Mouse (Mus musculus) embryonic facial prominence, embryonic 14.5 days (tissue): ENCODE data around the gene Samd4b. TPM values are rescaled to one million over a fixed set of nuclear protein-coding genes. Genes with fewer than 3 reads are reported as not detected.
A peak's percentile ranks its signal among the peaks of the same experiment; 100 is the strongest.
"Not testable (repeated sequence)": the region's sequence is repeated elsewhere in the genome, so short reads cannot be mapped to it uniquely, and the experiment has no call there.

Experiments used
- ATAC-seq: fragments of 200-750 bp; cut with Nextera tagmentation; 2 replicates; pipeline ENCODE4 v1.8.0; 2017; ENCODE audit warnings: low read depth, moderate number of reproducible peaks, moderate TSS enrichment
- DNase-seq: peaks from one replicate; pipeline ENCODE4 v3.0.0-alpha.2; 2015; ENCODE audit warnings: low spot score
- H3K27ac ChIP-seq: fragments of 300-500 bp; sonication (generic); replicated peaks from 2 replicates; pipeline ENCODE4 v1.5.1; 2014; ENCODE audit warnings: low read depth, mild to moderate bottlenecking, low read length, moderate library complexity
- H3K27me3 ChIP-seq: fragments of 300-500 bp; sonication (generic); replicated peaks from 2 replicates; pipeline ENCODE4 v1.6.1; 2014; ENCODE audit warnings: low read length; ENCODE audit not compliant: control insufficient read depth, insufficient read depth
- H3K36me3 ChIP-seq: fragments of 300-500 bp; sonication (generic); 2 replicates; pipeline ENCODE4 v1.6.1; 2014; ENCODE audit warnings: low read length, mixed read lengths; ENCODE audit not compliant: control insufficient read depth, insufficient read depth
- H3K4me1 ChIP-seq: fragments of 300-500 bp; sonication (generic); 2 replicates; pipeline ENCODE4 v1.6.1; 2014; ENCODE audit warnings: antibody characterized with exemption, low read length; ENCODE audit not compliant: control insufficient read depth, insufficient read depth
- H3K4me2 ChIP-seq: fragments of 300-500 bp; sonication (generic); 2 replicates; pipeline ENCODE4 v1.6.1; 2014; ENCODE audit warnings: low read depth, mild to moderate bottlenecking, low read length, moderate library complexity, mixed read lengths
- H3K4me3 ChIP-seq: fragments of 300-500 bp; sonication (generic); 2 replicates; pipeline ENCODE4 v1.5.1; 2014; ENCODE audit warnings: low read depth, mild to moderate bottlenecking, low read length
- H3K9ac ChIP-seq: fragments of 300-500 bp; sonication (generic); 2 replicates; pipeline ENCODE4 v1.6.1; 2014; ENCODE audit warnings: low read depth, mild to moderate bottlenecking, low read length, moderate library complexity, mixed read lengths
- H3K9me3 ChIP-seq: fragments of 300-500 bp; sonication (generic); 2 replicates; pipeline ENCODE4 v1.6.1; 2016; ENCODE audit warnings: low read length; ENCODE audit not compliant: control insufficient read depth
- WGBS: fragments of 180-500 bp; shearing (Covaris S2); extraction: QIAGEN DNeasy Blood & Tissue Kit; methylation state at CpG from one replicate; pipeline ENCODE4 v1.1.7; 2014; 5-methylcytosine and 5-hydroxymethylcytosine counted together
- polyA plus RNA-seq: library from polyadenylated mRNA; unstranded; fragments of >200 nt; fragmentation: Nextera tagmentation; extraction: Ambion mirVana; gene quantifications from 2 replicates; pipeline ENCODE4 v1.2.1, GENCODE M21; 2014

Samd4b gene
- polyA plus RNA-seq, 1 experiment from 2014 or later: 33.8 TPM

DNA sequence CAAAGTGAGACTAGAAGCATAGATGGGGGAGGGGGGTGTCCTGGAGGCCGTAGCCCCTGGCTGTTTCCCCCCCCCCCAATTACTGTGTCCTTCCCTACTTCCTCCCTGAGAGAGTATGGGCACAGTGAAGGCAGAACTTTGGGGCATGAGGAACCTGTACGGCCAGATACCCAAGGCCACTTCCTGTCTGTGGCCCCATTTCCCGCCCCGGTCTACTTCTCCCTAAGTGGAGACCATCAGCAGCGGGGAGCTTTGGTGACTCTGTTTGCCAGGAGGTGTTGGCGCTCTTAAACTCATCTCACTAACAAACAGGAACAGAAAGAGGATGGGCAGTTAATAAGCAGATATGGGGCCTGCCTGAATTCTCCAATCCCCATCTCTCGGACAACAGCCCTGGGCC is 50.3 kb downstream of the Samd4b start:
- 62% methylated on average over 7 of the region's 7 CpGs for WGBS
- Histone ChIP-seq H3K4me2 (no peak overlapping the region), H3K36me3 (no peaks in the 10 kb centered on the region), H3K27ac (no peak overlapping the region), H3K27me3 (peaks cover 45% of the 10 kb centered on the region), H3K4me3 (no peak overlapping the region), H3K4me1 (no peaks in the 10 kb centered on the region; the same call in 1 of the 2 replicates), H3K9me3 (no peaks in the 10 kb centered on the region), H3K9ac (no peak overlapping the region)
- ATAC-seq (no peak), DNase-seq (no peak)

DNA sequence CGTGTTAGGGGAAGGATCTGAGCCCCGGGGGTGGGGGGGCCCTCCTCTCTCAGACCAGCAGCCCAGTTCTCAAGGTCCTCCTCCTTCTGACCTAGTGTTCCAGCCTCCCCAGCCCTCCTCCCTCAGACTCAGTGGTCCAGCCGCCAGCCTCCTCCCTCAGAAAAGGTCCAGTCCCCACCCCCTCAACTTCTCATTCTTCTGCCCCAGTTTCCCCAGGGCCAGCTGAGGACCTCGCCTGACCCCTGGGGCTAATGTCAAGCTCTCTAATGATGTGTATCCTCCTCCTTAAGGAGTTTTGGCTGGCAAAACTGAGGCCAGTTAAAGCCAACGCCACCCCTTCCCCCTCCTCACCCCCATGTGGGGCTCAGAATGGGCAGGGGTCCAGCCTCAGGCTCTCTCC is 50.8 kb downstream of the Samd4b start, which contains the start of gene Nccrp1:
Gene Nccrp1 (minus strand): TSS at position 101 of the 400 bp plus-strand sequence.
- Histone ChIP-seq H3K36me3 (no peaks in the 10 kb centered on the region), H3K4me1 (no peaks in the 10 kb centered on the region; the same call in 1 of the 2 replicates), H3K9me3 (no peaks in the 10 kb centered on the region), H3K4me2 (peak within 1 kb of the TSS; percentile 49), H3K27me3 (peaks cover 45% of the 10 kb centered on the region), H3K27ac (no peak within 1 kb of the TSS), H3K9ac (peak within 1 kb of the TSS; percentile 34; the same call in 1 of the 2 replicates), H3K4me3 (peak within 1 kb of the TSS; percentile 23)
- ATAC-seq (no peak), DNase-seq (no peak)
- WGBS: 2% methylated on average over 3 of the region's 5 CpGs

- DNase-seq (no peak), ATAC-seq (no peak)
- no peaks in the 10 kb centered on the region for H3K36me3 ChIP-seq
- peak overlapping the region; percentile 49 for H3K4me2 ChIP-seq
- no peaks in the 10 kb centered on the region; the same call in 1 of the 2 replicates for H3K4me1 ChIP-seq
- H3K9ac ChIP-seq: peak overlapping the region; percentile 34; the same call in 1 of the 2 replicates
- no peak overlapping the region for H3K27ac ChIP-seq
- H3K4me3 ChIP-seq: peak overlapping the region; percentile 23
- H3K27me3 ChIP-seq: peaks cover 45% of the 10 kb centered on the region
- WGBS: 2% methylated on average over 20 of the region's 22 CpGs
- no peaks in the 10 kb centered on the region for H3K9me3 ChIP-seq
Measured at GRCm38 (mm10) chr7:28546649-28547048, 51.3 kb downstream of the Samd4b start.

- Histone ChIP-seq H3K36me3 (no peaks in the 10 kb centered on the region), H3K9me3 (no peaks in the 10 kb centered on the region), H3K27me3 (peaks cover 45% of the 10 kb centered on the region), H3K4me3 (no peak overlapping the region), H3K9ac (no peak overlapping the region), H3K4me1 (no peaks in the 10 kb centered on the region; the same call in 1 of the 2 replicates), H3K4me2 (no peak overlapping the region), H3K27ac (no peak overlapping the region)
- WGBS: 41% methylated on average over 7 of the region's 7 CpGs
- no peak for DNase-seq
- ATAC-seq: no peak
Measured at GRCm38 (mm10) chr7:28545891-28546210, 52.1 kb downstream of the Samd4b start.

DNA sequence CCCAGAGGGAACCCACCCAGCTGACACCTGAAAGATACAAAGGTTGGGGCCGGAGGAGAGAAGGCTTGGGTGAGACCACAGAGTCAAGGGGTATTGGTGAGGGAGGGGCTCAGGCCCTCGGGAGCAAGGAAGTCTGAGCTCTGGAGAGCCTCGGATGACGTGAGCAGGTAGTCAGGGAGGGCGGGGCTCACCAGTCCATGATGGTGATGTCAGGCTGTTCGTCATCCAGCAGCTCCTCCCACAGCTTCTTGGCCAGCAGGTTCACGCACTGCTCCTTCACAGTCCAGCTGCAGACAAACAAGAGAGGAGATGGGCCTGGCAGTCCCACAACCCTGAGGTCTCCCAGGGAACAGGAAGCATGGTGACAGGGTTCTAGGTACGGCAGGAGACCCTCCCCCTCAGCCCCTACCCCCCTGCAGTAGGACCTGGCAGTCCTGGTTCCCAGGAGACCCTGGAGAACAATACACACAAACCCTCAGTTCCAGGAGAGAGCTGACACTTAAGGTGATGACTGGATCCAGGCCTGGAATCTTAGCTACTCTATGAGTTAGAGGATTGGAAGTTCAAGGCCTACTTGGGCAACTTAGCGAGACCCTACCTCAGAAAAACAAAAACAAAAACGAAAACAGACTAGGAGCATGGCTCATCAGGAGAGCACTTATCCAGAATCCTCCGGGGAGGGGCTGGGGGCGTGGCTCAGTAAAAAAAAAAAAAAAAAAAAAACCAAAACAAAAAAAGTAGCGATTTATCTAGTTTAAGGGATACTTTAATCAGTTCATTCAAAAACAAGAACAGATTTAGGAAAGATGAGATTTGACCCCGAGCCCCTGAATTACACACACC is 52.7 kb downstream of the Samd4b start:
- H3K4me1 ChIP-seq: no peaks in the 10 kb centered on the region; the same call in 1 of the 2 replicates
- no peaks in the 10 kb centered on the region for H3K36me3 ChIP-seq
- no peak; the same call in 1 of the 2 replicates for ATAC-seq
- peaks cover 45% of the 10 kb centered on the region for H3K27me3 ChIP-seq
- H3K4me2 ChIP-seq: no peak overlapping the region
- H3K9me3 ChIP-seq: no peaks in the 10 kb centered on the region
- H3K27ac ChIP-seq: no peak overlapping the region
- 32% methylated on average over 12 of the region's 14 CpGs for WGBS
- peak; percentile 29 for DNase-seq
- H3K4me3 ChIP-seq: no peak overlapping the region
- no peak overlapping the region for H3K9ac ChIP-seq

DNA sequence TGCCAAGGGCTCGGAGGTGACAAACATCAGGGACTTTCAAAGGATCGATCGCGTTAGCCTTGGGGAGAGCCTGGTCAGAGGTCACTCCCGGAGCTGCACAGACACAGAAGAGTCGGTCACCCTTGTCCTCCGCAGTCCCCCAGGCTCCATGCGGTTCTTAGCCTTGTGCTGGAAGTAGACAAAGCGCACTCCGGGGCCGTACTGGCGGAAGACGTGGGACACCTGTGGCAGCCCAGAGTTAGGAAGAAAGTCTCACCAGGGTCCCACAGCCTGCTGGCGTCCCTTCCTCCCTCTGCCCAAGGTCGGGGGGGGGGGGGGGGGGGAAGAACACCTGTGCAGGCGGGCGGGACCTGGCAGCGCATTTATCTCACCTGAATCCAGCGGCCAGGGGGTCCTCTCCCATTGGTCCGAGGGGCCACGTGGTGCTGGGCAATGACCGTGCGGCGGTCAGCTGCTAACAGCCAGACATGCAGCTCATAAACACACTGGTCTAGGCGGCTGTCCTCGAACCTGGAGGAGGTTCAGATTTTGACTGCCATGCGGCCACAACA is 53.8 kb downstream of the Samd4b start:
- ATAC-seq (no peak), DNase-seq (no peak)
- 9% methylated on average over 11 of the region's 27 CpGs for WGBS
- no peaks in the 10 kb centered on the region for H3K36me3 ChIP-seq
- no peaks in the 10 kb centered on the region for H3K9me3 ChIP-seq
- H3K9ac ChIP-seq: no peak overlapping the region
- H3K4me1 ChIP-seq: no peaks in the 10 kb centered on the region; the same call in 1 of the 2 replicates
- no peak overlapping the region for H3K27ac ChIP-seq
- H3K4me2 ChIP-seq: peak overlapping the region; percentile 24; the same call in 1 of the 2 replicates
- H3K4me3 ChIP-seq: no peak overlapping the region
- peaks cover 45% of the 10 kb centered on the region for H3K27me3 ChIP-seq

DNA sequence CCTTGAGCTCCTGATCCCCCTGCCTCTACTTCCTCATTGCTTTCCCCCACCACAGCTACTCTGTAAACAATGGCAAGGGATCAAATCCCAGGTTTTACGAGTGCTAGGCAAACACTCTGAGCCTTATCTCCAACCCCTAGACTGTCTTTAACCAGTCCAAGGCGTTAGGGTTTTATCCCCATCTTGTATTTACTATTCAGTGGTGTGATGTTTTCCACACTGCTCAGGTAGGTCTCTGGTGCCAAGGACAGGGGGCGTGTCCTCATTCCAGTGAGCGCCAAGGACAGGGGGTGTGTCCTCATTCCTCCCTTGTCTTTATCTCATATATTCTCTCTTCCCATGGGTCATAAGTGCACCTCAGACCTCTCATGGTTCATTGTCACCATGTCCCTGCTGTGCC is 57.4 kb downstream of the Samd4b start, which contains the start of gene Sycn:
Gene Sycn (plus strand): TSS at position 360 of the 400 bp plus-strand sequence.
- ATAC-seq: no peak

DNA sequence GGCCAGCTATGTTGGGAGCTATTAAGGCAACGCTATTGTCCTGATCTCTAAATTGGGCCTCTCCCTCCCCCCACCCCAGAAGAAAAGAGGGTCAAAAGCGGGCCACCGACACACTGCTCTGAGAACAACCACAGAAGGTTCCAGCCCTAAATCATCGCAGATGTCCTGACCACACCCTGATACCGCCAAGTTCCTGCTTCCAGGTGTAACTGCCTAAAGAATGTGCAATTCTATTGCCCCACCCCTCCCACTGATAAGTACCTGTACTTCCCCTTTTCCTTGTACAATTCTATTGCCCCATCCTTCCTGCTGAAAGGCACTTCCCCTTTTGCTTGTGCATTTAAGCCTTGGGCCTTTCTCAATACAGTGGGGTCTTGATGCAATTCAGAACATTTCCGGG is 59.1 kb downstream of the Samd4b start:
- 89% methylated on average over 6 of the region's 6 CpGs for WGBS
- H3K27ac ChIP-seq, H3K36me3 ChIP-seq, H3K9me3 ChIP-seq, DNase-seq, H3K4me3 ChIP-seq, H3K4me2 ChIP-seq, H3K4me1 ChIP-seq, ATAC-seq, H3K9ac ChIP-seq, H3K27me3 ChIP-seq: not testable (repeated sequence)

More for the DNA sequence above, 57.4 kb downstream of the Samd4b start, which contains the start of gene Sycn:
- WGBS: 71% methylated on average over 4 of the region's 4 CpGs
- no peak for DNase-seq
- Histone ChIP-seq H3K4me1 (no peaks in the 10 kb centered on the region), H3K4me2 (no peak within 1 kb of the TSS), H3K27me3 (peaks cover 17% of the 10 kb centered on the region), H3K27ac (no peak within 1 kb of the TSS), H3K36me3 (no peaks in the 10 kb centered on the region), H3K9me3 (no peaks in the 10 kb centered on the region), H3K4me3 (no peak within 1 kb of the TSS), H3K9ac (no peak within 1 kb of the TSS)
